Mouse (Mus musculus): Measurements from ENCODE around the gene Iqgap2. TPM values are rescaled to one million over a fixed set of nuclear protein-coding genes. Genes with fewer than 3 reads are reported as not detected.
A peak's percentile ranks its signal among the peaks of the same experiment; 100 is the strongest.

The Iqgap2 gene
- polyA plus RNA-seq, 1 experiment = 12.5 TPM

DNA sequence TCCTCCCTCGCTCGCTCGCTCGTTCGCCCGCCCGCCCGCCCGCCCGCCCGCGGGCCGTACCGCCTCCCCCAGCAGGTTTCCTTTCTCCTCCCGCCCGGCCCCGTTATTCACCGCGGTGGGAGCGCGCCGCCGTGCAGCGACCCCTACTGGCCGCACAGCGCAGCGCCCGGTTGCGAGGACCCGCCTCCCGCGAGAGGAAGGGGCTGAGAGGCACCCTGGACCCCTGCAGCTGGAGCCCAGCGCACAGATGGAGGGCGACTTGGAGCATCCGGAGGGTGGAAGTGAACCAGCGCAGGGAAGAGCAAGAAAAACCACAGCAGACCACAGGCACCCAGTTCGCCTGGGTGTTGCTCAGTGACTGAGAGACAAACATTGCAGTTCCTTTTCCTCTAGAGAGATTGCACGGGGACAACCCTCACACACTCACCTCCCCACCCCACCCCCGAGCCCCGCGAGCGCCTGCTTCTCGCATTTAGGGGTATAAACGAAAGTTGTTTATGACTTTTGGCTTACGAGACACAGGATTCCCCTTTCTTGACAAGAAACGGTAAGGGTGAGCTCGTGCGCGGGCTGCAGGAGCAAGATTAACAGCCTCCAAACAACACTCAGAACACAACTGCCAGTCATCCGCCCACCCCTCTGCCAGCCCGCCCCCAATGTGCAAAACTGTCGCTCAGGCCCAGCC, 346 bp upstream of the Iqgap2 start:
- Histone ChIP-seq H3K27ac (ENCODE audit: insufficient read depth, low read depth, low read length) (no peak overlapping the region), H3K36me3 (ENCODE audit: control insufficient read depth, insufficient read depth, low read length) (no peaks in the 10 kb centered on the region), H3K4me1 (ENCODE audit: control insufficient read depth, insufficient read depth, low read length) (peaks cover 9% of the 10 kb centered on the region; the same call in 1 of the 2 replicates), H3K4me3 (ENCODE audit: insufficient read depth, low read depth, low read length) (peak overlapping the region; percentile 54), H3K27me3 (replicated peaks; ENCODE audit: control insufficient read depth, insufficient read depth, low read length) (no peaks in the 10 kb centered on the region)
- WGBS = 1% methylated on average over 50 of the region's 52 CpGs
- TF ChIP-seq POLR2A (IDR thresholded peaks at IDR 0.05; ENCODE audit: low read depth, low read length) = no peak
- TF ChIP-seq CTCF (conservative IDR thresholded peaks at IDR 0.05; ENCODE audit: insufficient read depth, insufficient read length, low read depth, low read length) = peak; percentile 67
- DNase-seq = peak; percentile 77

GRCm38 (mm10) chr13:95890851-95891471, 761 bp downstream of the Iqgap2 start:
- Histone ChIP-seq H3K27ac (ENCODE audit: insufficient read depth, low read depth, low read length) (peak overlapping the region; percentile 54), H3K4me1 (ENCODE audit: control insufficient read depth, insufficient read depth, low read length) (peaks cover 11% of the 10 kb centered on the region; the same call in 1 of the 2 replicates), H3K27me3 (replicated peaks; ENCODE audit: control insufficient read depth, insufficient read depth, low read length) (no peaks in the 10 kb centered on the region), H3K36me3 (ENCODE audit: control insufficient read depth, insufficient read depth, low read length) (no peaks in the 10 kb centered on the region), H3K4me3 (ENCODE audit: insufficient read depth, low read depth, low read length) (peak overlapping the region; percentile 54)
- under 1% methylated on average over 33 of the region's 33 CpGs for WGBS
- peak; percentile 84 for DNase-seq
- TF ChIP-seq POLR2A (IDR thresholded peaks at IDR 0.05; ENCODE audit: low read depth, low read length) = no peak
- peak; percentile 48 for TF ChIP-seq CTCF (conservative IDR thresholded peaks at IDR 0.05; ENCODE audit: insufficient read depth, insufficient read length, low read depth, low read length)

DNA sequence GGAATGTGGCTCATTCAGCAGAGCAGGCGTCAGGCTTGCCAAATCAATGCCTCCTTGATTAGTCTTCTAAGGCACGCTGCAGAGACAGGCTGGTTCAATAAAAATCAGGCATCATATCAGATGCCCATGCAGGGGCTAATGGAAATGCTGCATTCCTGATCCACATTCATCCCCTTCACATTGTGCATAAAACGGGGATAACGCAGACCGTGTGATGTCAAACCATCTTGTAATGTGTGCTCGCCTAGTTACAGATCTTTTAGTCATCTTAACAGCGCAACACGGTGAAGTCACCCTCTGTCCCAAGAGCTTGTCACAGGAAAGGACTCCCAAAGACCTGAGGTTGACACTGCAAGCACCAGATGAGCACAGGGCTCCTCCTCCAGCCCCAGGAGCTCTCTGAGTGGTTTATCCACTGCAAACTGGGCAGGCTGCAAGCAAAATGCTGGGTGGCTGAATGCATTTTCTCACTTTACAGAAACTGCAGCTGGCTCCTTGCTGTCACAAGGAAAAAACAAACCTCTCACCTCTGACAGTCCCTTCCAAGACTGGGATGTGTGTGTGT, 1.7 kb downstream of the Iqgap2 start:
- no peak for TF ChIP-seq POLR2A (IDR thresholded peaks at IDR 0.05; ENCODE audit: low read depth, low read length)
- TF ChIP-seq CTCF (conservative IDR thresholded peaks at IDR 0.05; ENCODE audit: insufficient read depth, insufficient read length, low read depth, low read length) = no peak
- WGBS = 60% methylated on average over 8 of the region's 8 CpGs
- DNase-seq = no peak
- no peaks in the 10 kb centered on the region for H3K27me3 ChIP-seq (replicated peaks; ENCODE audit: control insufficient read depth, insufficient read depth, low read length)
- no peaks in the 10 kb centered on the region for H3K36me3 ChIP-seq (ENCODE audit: control insufficient read depth, insufficient read depth, low read length)
- no peak overlapping the region for H3K4me3 ChIP-seq (ENCODE audit: insufficient read depth, low read depth, low read length)
- H3K27ac ChIP-seq (ENCODE audit: insufficient read depth, low read depth, low read length) = peak overlapping the region; percentile 54; the same call in 1 of the 2 replicates
- H3K4me1 ChIP-seq (ENCODE audit: control insufficient read depth, insufficient read depth, low read length) = peaks cover 11% of the 10 kb centered on the region; the same call in 1 of the 2 replicates

DNA sequence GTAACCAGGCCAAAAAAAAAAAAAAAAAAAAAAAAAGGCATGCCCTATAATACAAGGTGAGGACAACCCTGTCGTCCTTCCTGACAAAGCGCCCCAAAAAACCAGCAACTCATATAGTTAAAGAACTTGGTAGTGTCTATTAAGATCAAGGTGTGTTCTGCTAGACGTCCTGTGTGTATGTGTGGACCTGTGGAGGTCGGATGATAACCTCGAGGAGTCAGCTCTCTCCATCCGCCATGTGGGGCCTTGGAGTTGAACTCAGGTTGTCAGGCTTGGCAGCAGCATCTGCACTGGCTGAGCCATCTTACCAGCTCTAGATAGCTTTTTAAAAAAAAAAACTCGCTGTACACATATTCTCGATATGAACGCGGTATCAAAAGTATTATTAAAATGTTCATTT, 2.4 kb downstream of the Iqgap2 start:
- no peak for DNase-seq
- no peaks in the 10 kb centered on the region for H3K27me3 ChIP-seq (replicated peaks; ENCODE audit: control insufficient read depth, insufficient read depth, low read length)
- no peak overlapping the region for H3K4me3 ChIP-seq (ENCODE audit: insufficient read depth, low read depth, low read length)
- TF ChIP-seq CTCF (conservative IDR thresholded peaks at IDR 0.05; ENCODE audit: insufficient read depth, insufficient read length, low read depth, low read length) (no peak), POLR2A (IDR thresholded peaks at IDR 0.05; ENCODE audit: low read depth, low read length) (no peak)
- 90% methylated on average over 10 of the region's 10 CpGs for WGBS
- no peaks in the 10 kb centered on the region for H3K36me3 ChIP-seq (ENCODE audit: control insufficient read depth, insufficient read depth, low read length)
- H3K4me1 ChIP-seq (ENCODE audit: control insufficient read depth, insufficient read depth, low read length) = peaks cover 11% of the 10 kb centered on the region; the same call in 1 of the 2 replicates
- no peak overlapping the region for H3K27ac ChIP-seq (ENCODE audit: insufficient read depth, low read depth, low read length)

DNA sequence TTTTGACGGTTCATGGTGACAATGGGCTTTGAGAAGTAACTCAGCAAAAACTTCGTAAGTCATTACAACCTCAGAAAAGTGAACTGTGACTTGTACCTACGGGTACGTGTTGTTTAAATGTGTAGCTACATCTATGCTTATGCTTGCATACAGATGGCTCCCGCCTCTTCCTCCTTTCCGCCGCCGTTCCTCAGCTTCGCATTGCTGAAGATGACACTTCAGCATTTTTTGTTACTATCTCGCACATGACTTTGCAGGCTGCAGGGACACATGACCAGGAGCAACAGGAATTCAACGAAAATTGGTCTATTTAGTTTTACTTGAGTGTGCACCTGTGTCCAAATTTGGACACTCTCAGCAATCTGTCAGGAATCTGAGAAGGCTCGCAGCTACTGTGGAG, 3.1 kb downstream of the Iqgap2 start:
- Histone ChIP-seq H3K27me3 (replicated peaks; ENCODE audit: control insufficient read depth, insufficient read depth, low read length) (no peaks in the 10 kb centered on the region), H3K27ac (ENCODE audit: insufficient read depth, low read depth, low read length) (no peak overlapping the region), H3K4me1 (ENCODE audit: control insufficient read depth, insufficient read depth, low read length) (peaks cover 11% of the 10 kb centered on the region; the same call in 1 of the 2 replicates), H3K4me3 (ENCODE audit: insufficient read depth, low read depth, low read length) (no peak overlapping the region), H3K36me3 (ENCODE audit: control insufficient read depth, insufficient read depth, low read length) (no peaks in the 10 kb centered on the region)
- no peak for TF ChIP-seq POLR2A (IDR thresholded peaks at IDR 0.05; ENCODE audit: low read depth, low read length)
- no peak for TF ChIP-seq CTCF (conservative IDR thresholded peaks at IDR 0.05; ENCODE audit: insufficient read depth, insufficient read length, low read depth, low read length)
- DNase-seq = no peak
- WGBS = 87% methylated on average over 12 of the region's 12 CpGs

DNA sequence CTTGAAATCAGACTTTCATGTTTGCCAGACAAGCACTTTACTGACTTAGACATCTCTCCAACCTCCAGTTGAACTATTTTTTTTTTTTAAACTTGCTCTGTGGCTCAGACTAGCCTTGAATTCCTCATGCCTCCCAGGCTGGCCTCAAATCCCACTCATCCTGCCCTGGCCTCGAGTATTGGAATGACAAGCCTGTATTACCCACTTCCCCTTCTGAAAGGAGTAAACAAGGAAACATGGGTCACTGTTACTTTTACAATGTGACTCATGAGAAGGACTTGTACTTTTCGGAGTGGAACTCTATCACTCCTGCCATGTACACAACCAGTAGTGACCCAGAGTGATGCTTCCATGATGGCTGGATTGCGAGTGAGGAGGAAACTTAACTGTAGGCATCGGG, 3.6 kb downstream of the Iqgap2 start:
- no peaks in the 10 kb centered on the region for H3K27me3 ChIP-seq (replicated peaks; ENCODE audit: control insufficient read depth, insufficient read depth, low read length)
- TF ChIP-seq CTCF (conservative IDR thresholded peaks at IDR 0.05; ENCODE audit: insufficient read depth, insufficient read length, low read depth, low read length) = no peak
- no peak for TF ChIP-seq POLR2A (IDR thresholded peaks at IDR 0.05; ENCODE audit: low read depth, low read length)
- no peak overlapping the region for H3K27ac ChIP-seq (ENCODE audit: insufficient read depth, low read depth, low read length)
- no peak overlapping the region for H3K4me3 ChIP-seq (ENCODE audit: insufficient read depth, low read depth, low read length)
- no peaks in the 10 kb centered on the region for H3K36me3 ChIP-seq (ENCODE audit: control insufficient read depth, insufficient read depth, low read length)
- WGBS = 84% methylated on average over 4 of the region's 4 CpGs
- DNase-seq = no peak
- peaks cover 11% of the 10 kb centered on the region; the same call in 1 of the 2 replicates for H3K4me1 ChIP-seq (ENCODE audit: control insufficient read depth, insufficient read depth, low read length)

GRCm38 (mm10) chr13:95887375-95887774, 4.3 kb downstream of the Iqgap2 start:
- Histone ChIP-seq H3K4me3 (ENCODE audit: insufficient read depth, low read depth, low read length) (no peak overlapping the region), H3K4me1 (ENCODE audit: control insufficient read depth, insufficient read depth, low read length) (peaks cover 11% of the 10 kb centered on the region; the same call in 1 of the 2 replicates), H3K27ac (ENCODE audit: insufficient read depth, low read depth, low read length) (no peak overlapping the region), H3K36me3 (ENCODE audit: control insufficient read depth, insufficient read depth, low read length) (no peaks in the 10 kb centered on the region), H3K27me3 (replicated peaks; ENCODE audit: control insufficient read depth, insufficient read depth, low read length) (no peaks in the 10 kb centered on the region)
- DNase-seq = peak; percentile 72
- TF ChIP-seq POLR2A (IDR thresholded peaks at IDR 0.05; ENCODE audit: low read depth, low read length) (no peak), CTCF (conservative IDR thresholded peaks at IDR 0.05; ENCODE audit: insufficient read depth, insufficient read length, low read depth, low read length) (no peak)
- WGBS = 52% methylated on average over 7 of the region's 7 CpGs
